Mouse (Mus musculus) heart, adult 2 months (tissue): ENCODE data around the gene Bphl. TPM values are rescaled to one million over a fixed set of nuclear protein-coding genes. Genes with fewer than 3 reads are reported as not detected.

ENCODE experiments used
- DNase-seq, 2 experiments: peaks; one replicate each; pipeline ENCODE4 v3.0.0; 2021
- H3K27ac ChIP-seq: fragments of 200-600 bp; 2 replicates; pipeline ENCODE4 v1.8.1; 2022
- H3K27me3 ChIP-seq: fragments of 200-500 bp; 2 replicates; pipeline ENCODE4 v1.6.1; 2012; ENCODE audit warnings: mild to moderate bottlenecking, low read length, inconsistent platforms, mixed read lengths; ENCODE audit not compliant: control insufficient read depth, insufficient read depth
- H3K36me3 ChIP-seq: fragments of 200-500 bp; 2 replicates; pipeline ENCODE4 v1.6.1; 2012; ENCODE audit warnings: low read length, inconsistent platforms; ENCODE audit not compliant: control insufficient read depth, insufficient read depth
- H3K4me1 ChIP-seq: fragments of 200-500 bp; 2 replicates; pipeline ENCODE4 v1.6.1; 2011; ENCODE audit warnings: low read length; ENCODE audit not compliant: control insufficient read depth, insufficient read depth
- H3K4me3 ChIP-seq: fragments of 200-600 bp; 2 replicates; pipeline ENCODE4 v1.8.1; 2022
- H3K79me2 ChIP-seq: fragments of 200-500 bp; replicated peaks from 2 replicates; pipeline ENCODE4 v1.6.1; 2012; ENCODE audit warnings: mild to moderate bottlenecking, inconsistent platforms, low read length, moderate library complexity, mixed read lengths; ENCODE audit not compliant: control insufficient read depth, insufficient read depth
- H3K9ac ChIP-seq: fragments of 200-500 bp; 2 replicates; pipeline ENCODE4 v1.6.1; 2012; ENCODE audit warnings: low read depth, mild to moderate bottlenecking, control low read depth, inconsistent platforms, low read length, mixed read lengths
- CTCF ChIP-seq: fragments of 200-600 bp; IDR thresholded peaks from 2 replicates; pipeline ENCODE4 v1.8.1; 2022; ENCODE audit warnings: antibody characterized with exemption, mild to moderate bottlenecking, moderate library complexity
- EP300 ChIP-seq: fragments of 200-500 bp; IDR thresholded peaks from 2 replicates; pipeline ENCODE4 v1.6.1; 2011; ENCODE audit warnings: low read depth, low read length, control low read depth; ENCODE audit not compliant: insufficient read depth
- POLR2A ChIP-seq: fragments of 200-500 bp; IDR thresholded peaks from 2 replicates; pipeline ENCODE4 v1.6.1; 2011; ENCODE audit warnings: mild to moderate bottlenecking, low read depth, low read length, control low read depth; ENCODE audit not compliant: insufficient read depth
- WGBS: fragments of 180-500 bp; shearing (Covaris S2); methylation state at CpG from one replicate; pipeline ENCODE4 v1.1.7; 2018; 5-methylcytosine and 5-hydroxymethylcytosine counted together
- intact Hi-C: fragments of 180-260 bp; cut with DNase I; formaldehyde crosslinking; loops from one replicate; pipeline ENCODE4 v1.15.1; 2025
- polyA plus RNA-seq: library from polyadenylated mRNA; depleted of rRNA; stranded (reverse); fragments of >200 nt; gene quantifications from 2 replicates; pipeline ENCODE4 v1.2.3, GENCODE M21; 2012
- total RNA-seq, 2 experiments: library from RNA; stranded (reverse); gene quantifications; 2 replicates each; pipeline ENCODE4 v1.2.3; 2021

Gene Bphl
- total and polyA plus RNA-seq, 3 experiments: 29.8 to 35.3 (median 32.5) TPM

GRCm38 (mm10) chr13:34045511-34046249 lies 8.3 kb downstream of the Bphl start:
- Histone ChIP-seq H3K4me1 (no peaks in the 10 kb centered on the region), H3K27ac (no peak overlapping the region), H3K27me3 (no peaks in the 10 kb centered on the region), H3K36me3 (no peaks in the 10 kb centered on the region), H3K4me3 (no peak overlapping the region), H3K79me2 (no peaks in the 10 kb centered on the region), H3K9ac (no peak overlapping the region)
- intact Hi-C loops: loop anchor here (1.0 to 10.0 kb wide), 3 partner anchors 32 to 589 kb away; no protein-coding TSS in a partner anchor
- TF ChIP-seq CTCF (no peak), POLR2A (no peak), EP300 (no peak)
- DNase-seq: no peak
- WGBS: 70% methylated on average over 5 of the region's 5 CpGs

- no peaks in the 10 kb centered on the region for H3K79me2 ChIP-seq
- no peak overlapping the region for H3K9ac ChIP-seq
- peak; percentile 73 to 77 for DNase-seq
- intact Hi-C loops: loop anchor here (1.0 to 10.0 kb wide), 3 partner anchors 31 to 588 kb away; no protein-coding TSS in a partner anchor
- no peak overlapping the region for H3K4me3 ChIP-seq
- 42% methylated on average over 11 of the region's 11 CpGs for WGBS
- no peaks in the 10 kb centered on the region for H3K27me3 ChIP-seq
- H3K4me1 ChIP-seq: no peaks in the 10 kb centered on the region
- TF ChIP-seq POLR2A (no peak), CTCF (peak; percentile 98), EP300 (peak; percentile 93)
- H3K36me3 ChIP-seq: no peaks in the 10 kb centered on the region
- no peak overlapping the region for H3K27ac ChIP-seq
Observed at GRCm38 (mm10) chr13:34046421-34047012, 9.1 kb downstream of the Bphl start.

GRCm38 (mm10) chr13:34047526-34047925 lies 10.1 kb downstream of the Bphl start:
- intact Hi-C loops: loop anchor here (10.0 kb wide), 1 partner anchor 587 kb away; no protein-coding TSS in a partner anchor
- Histone ChIP-seq H3K9ac (no peak overlapping the region), H3K79me2 (no peaks in the 10 kb centered on the region), H3K4me1 (no peaks in the 10 kb centered on the region), H3K27ac (no peak overlapping the region), H3K27me3 (no peaks in the 10 kb centered on the region), H3K36me3 (no peaks in the 10 kb centered on the region), H3K4me3 (no peak overlapping the region)
- WGBS: 92% methylated on average over 3 of the region's 3 CpGs
- DNase-seq: no peak
- TF ChIP-seq POLR2A: no peak
- TF ChIP-seq CTCF: no peak
- TF ChIP-seq EP300: no peak

- Histone ChIP-seq H3K9ac (no peak overlapping the region), H3K4me1 (no peaks in the 10 kb centered on the region), H3K27me3 (no peaks in the 10 kb centered on the region), H3K79me2 (no peaks in the 10 kb centered on the region), H3K4me3 (no peak overlapping the region), H3K36me3 (no peaks in the 10 kb centered on the region), H3K27ac (no peak overlapping the region)
- TF ChIP-seq EP300: no peak
- TF ChIP-seq POLR2A: no peak
- TF ChIP-seq CTCF: no peak
- intact Hi-C loops: no loop called here
- no peak for DNase-seq
- 87% methylated on average over 8 of the region's 8 CpGs for WGBS
Observed at GRCm38 (mm10) chr13:34050479-34050878, 13.1 kb downstream of the Bphl start.

GRCm38 (mm10) chr13:34051692-34052091 lies 14.3 kb downstream of the Bphl start:
- Histone ChIP-seq H3K36me3 (no peaks in the 10 kb centered on the region), H3K9ac (no peak overlapping the region), H3K79me2 (no peaks in the 10 kb centered on the region), H3K4me1 (no peaks in the 10 kb centered on the region), H3K4me3 (no peak overlapping the region), H3K27me3 (no peaks in the 10 kb centered on the region), H3K27ac (no peak overlapping the region)
- TF ChIP-seq CTCF: no peak
- no peak for TF ChIP-seq POLR2A
- no peak for TF ChIP-seq EP300
- WGBS: 85% methylated on average over 3 of the region's 3 CpGs
- DNase-seq: no peak
- intact Hi-C loops: no loop called here

GRCm38 (mm10) chr13:34053673-34054282 lies 16.4 kb downstream of the Bphl start:
- WGBS: 79% methylated on average over 13 of the region's 13 CpGs
- Histone ChIP-seq H3K27me3 (no peaks in the 10 kb centered on the region), H3K4me1 (no peaks in the 10 kb centered on the region), H3K79me2 (no peaks in the 10 kb centered on the region), H3K4me3 (no peak overlapping the region), H3K36me3 (no peaks in the 10 kb centered on the region), H3K27ac (no peak overlapping the region), H3K9ac (no peak overlapping the region)
- intact Hi-C loops: no loop called here
- TF ChIP-seq EP300: no peak
- no peak for TF ChIP-seq CTCF
- DNase-seq: no peak
